In the genomic region with DNA sequence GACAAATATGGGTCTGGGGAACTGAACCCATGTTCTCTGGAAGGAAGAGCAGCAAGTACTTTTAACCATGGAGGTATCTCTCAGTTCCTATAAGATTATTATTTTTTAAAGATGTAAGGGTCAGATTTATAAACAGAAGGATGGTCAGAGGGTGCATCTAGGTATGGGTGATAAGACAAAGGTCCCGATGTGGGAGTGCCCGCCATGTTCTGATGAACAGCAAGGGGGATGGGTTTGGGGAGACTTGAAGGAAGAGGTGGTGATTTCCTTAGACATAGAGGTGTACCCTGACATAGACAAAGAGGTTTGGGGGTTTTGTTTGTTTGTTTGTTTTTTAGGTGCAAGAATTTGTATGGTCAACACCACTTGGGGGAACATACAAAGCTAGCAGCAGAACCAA, we compare ENCODE assay signal across 8 mouse cellular contexts. TPM values are rescaled to one million over a fixed set of nuclear protein-coding genes. Genes with fewer than 3 reads are reported as not detected.
A peak's percentile ranks its signal among the peaks of the same experiment; 100 is the strongest.
DNase-seq lines count a peak whose midpoint lies in the region; ATAC-seq lines count a peak whose summit lies in the region.

No protein-coding gene starts in this region.

- ATAC-seq in limb, embryonic 13.5 days (ENCODE audit: low FRiP score, low read depth) = no peak
- ATAC-seq in stomach, embryonic 14.5 days (ENCODE audit: insufficient number of reproducible peaks, insufficient read depth, low FRiP score, low read depth) = no peak

- H3K27me3 ChIP-seq in limb, embryonic 13.5 days = no peaks in the 10 kb centered on the region
- H3K27me3 ChIP-seq in stomach, embryonic 14.5 days (ENCODE audit: control insufficient read depth, insufficient read depth, low read length) = no peaks in the 10 kb centered on the region

- H3K36me3 ChIP-seq in limb, embryonic 13.5 days = no peaks in the 10 kb centered on the region
- no peaks in the 10 kb centered on the region for H3K36me3 ChIP-seq in stomach, embryonic 14.5 days (ENCODE audit: control insufficient read depth, insufficient read depth, low read length)

- no peak overlapping the region for H3K9ac ChIP-seq in limb, embryonic 13.5 days
- H3K9ac ChIP-seq in stomach, embryonic 14.5 days (replicated peaks; ENCODE audit: low read depth, low read length) = no peak overlapping the region

- H3K4me3 ChIP-seq in limb, embryonic 13.5 days = peak overlapping the region; percentile 84
- H3K4me3 ChIP-seq in stomach, embryonic 14.5 days (ENCODE audit: low read depth, low read length) = peak overlapping the region; percentile 57; the same call in 1 of the 2 replicates

- 72% methylated on average over 2 of the region's 2 CpGs for WGBS in limb, embryonic 13.5 days
- WGBS in stomach, embryonic 14.5 days = 61% methylated on average over 2 of the region's 2 CpGs

- intact Hi-C loops in gastrocnemius, postnatal 14 days (cut with DNase I; ENCODE audit: low total_unique reads) = no loop called here

- H3K27ac ChIP-seq in limb, embryonic 13.5 days = no peak overlapping the region
- H3K27ac ChIP-seq in stomach, embryonic 14.5 days (ENCODE audit: low read length) = no peak overlapping the region

- no peaks in the 10 kb centered on the region for H3K9me3 ChIP-seq in limb, embryonic 13.5 days
- H3K9me3 ChIP-seq in stomach, embryonic 14.5 days (ENCODE audit: control insufficient read depth, low read depth, low read length) = no peaks in the 10 kb centered on the region

- peaks cover 38% of the 10 kb centered on the region for H3K4me1 ChIP-seq in limb, embryonic 13.5 days
- H3K4me1 ChIP-seq in stomach, embryonic 14.5 days (ENCODE audit: control insufficient read depth, insufficient read depth, low read length) = peaks cover 9% of the 10 kb centered on the region; the same call in 1 of the 2 replicates

- H3K4me2 ChIP-seq in limb, embryonic 13.5 days (replicated peaks) = peak overlapping the region; percentile 85
- H3K4me2 ChIP-seq in stomach, embryonic 14.5 days (replicated peaks; ENCODE audit: low read depth, low read length) = peak overlapping the region; percentile 97; the same call in 1 of the 2 replicates

- peak; percentile 1 for DNase-seq in gastrocnemius, postnatal 14 days
- DNase-seq in gastrocnemius, adult 8-10 months (ENCODE audit: low spot score in 2 of 2) = no peak
- DNase-seq in spleen, postnatal 10 days (ENCODE audit: low spot score in 2 of 2) = peak; percentile 3 to 10
- DNase-seq in spleen, adult 12 weeks (ENCODE audit: low spot score) = no peak
- DNase-seq in right cerebral cortex, postnatal 14 days = no peak
- DNase-seq in urinary bladder, postnatal 25 days (ENCODE audit: low spot score) = no peak

RNA-seq across cellular contexts. Expression of a gene that starts 1.6 kb away (rescaled TPM):
- 10 to 100 TPM; 11.3 to 12.4 TPM for total RNA-seq in gastrocnemius, postnatal 14 days (2021)
- 1 to 10 TPM; 2.3 to 3.5 (median 3.2) TPM for total RNA-seq in gastrocnemius, adult 8-10 months (2022)
- 28.6 and 31.3 TPM in 2 replicates for polyA plus RNA-seq in limb, embryonic 13.5 days (2015; fragmentation: Nextera tagmentation; extraction: Ambion mirVana)
- polyA plus RNA-seq in stomach, embryonic 14.5 days (2014; fragmentation: Nextera tagmentation; extraction: Ambion mirVana) = 8.4 and 11.5 TPM in 2 replicates

Comparison
In these comparisons a context has a peak if more than half of its experiments do, and no peak if none do; other contexts are left out.
1. DNase-seq: peak in gastrocnemius, postnatal 14 days (single experiment) and spleen, postnatal 10 days (2 of 2); none in gastrocnemius, adult 8-10 months (0 of 2), spleen, adult 12 weeks (single experiment), right cerebral cortex, postnatal 14 days (single experiment) and urinary bladder, postnatal 25 days (single experiment).